8 mouse cellular contexts compared by ENCODE assay signal in the genomic region with DNA sequence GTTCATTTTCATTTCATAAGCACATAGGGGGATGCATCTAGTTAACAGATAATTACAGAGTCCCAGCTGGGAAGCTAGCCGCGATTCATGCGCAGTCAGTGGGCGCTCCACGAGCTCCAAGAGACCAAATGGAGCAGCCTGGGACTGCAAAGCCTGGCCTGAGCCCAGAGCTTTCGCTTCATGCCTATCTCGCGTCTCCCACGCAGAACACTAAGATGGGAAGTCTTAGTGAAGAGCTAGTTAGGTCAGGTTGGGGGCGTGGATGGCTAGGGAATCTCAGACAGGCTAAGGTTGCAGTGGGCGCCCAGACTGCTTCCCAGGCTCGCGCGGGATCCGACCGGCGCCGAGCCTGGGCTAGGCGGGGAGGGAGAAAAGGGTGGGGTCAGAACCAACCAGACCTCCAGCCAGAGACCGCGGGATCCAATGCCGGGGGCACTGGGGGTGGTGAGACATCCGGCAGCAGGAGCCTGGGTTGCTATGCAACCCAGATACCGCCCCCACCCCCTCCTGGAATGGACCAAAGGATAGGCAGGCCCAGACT. TPM values are rescaled to one million over a fixed set of nuclear protein-coding genes. Genes with fewer than 3 reads are reported as not detected.
A peak's percentile ranks its signal among the peaks of the same experiment; 100 is the strongest.
DNase-seq lines count a peak whose midpoint lies in the region; ATAC-seq and TF ChIP-seq lines count a peak whose summit lies in the region.

No protein-coding gene starts in this region.

- no peaks in the 10 kb centered on the region for H3K36me3 ChIP-seq in hindbrain, embryonic 16.5 days (ENCODE audit: control insufficient read depth, insufficient read depth, low read length)
- peaks cover 8% of the 10 kb centered on the region; the same call in 1 of the 2 replicates for H3K36me3 ChIP-seq in stomach, embryonic 16.5 days (ENCODE audit: control insufficient read depth, insufficient read depth, low read length)

- no peaks in the 10 kb centered on the region for H3K9me3 ChIP-seq in hindbrain, embryonic 16.5 days (ENCODE audit: control insufficient read depth, low read length)
- H3K9me3 ChIP-seq in stomach, embryonic 16.5 days (replicated peaks; ENCODE audit: control insufficient read depth, low read length): no peaks in the 10 kb centered on the region

- no peak for TF ChIP-seq CTCF in bone marrow macrophage, adult 2 months (IDR thresholded peaks at IDR 0.05; ENCODE audit: low read depth, low read length)

- DNase-seq in adrenal gland, adult (ENCODE audit: inconsistent age in 2 of 2, low spot score in 1 of 2): peak; percentile 65 to 80
- DNase-seq in adrenal gland, postnatal 4 days (ENCODE audit: low spot score in 2 of 2): no peak
- DNase-seq in frontal cortex, postnatal 14 days (ENCODE audit: low spot score in 2 of 2): peak; percentile 48 to 50
- DNase-seq in left cerebral cortex, postnatal 36 days (ENCODE audit: low spot score in 2 of 2): peak; percentile 69
- DNase-seq in mesoderm, embryonic 11.5 days (ENCODE audit: low read depth, low spot score): peak; percentile 65

- WGBS in hindbrain, embryonic 16.5 days: under 1% methylated on average over 19 of the region's 24 CpGs
- WGBS in stomach, embryonic 16.5 days: 1% methylated on average over 24 of the region's 24 CpGs

- H3K27ac ChIP-seq in bone marrow macrophage, adult 2 months (ENCODE audit: insufficient read depth, low read depth, low read length): no peak overlapping the region
- H3K27ac ChIP-seq in hindbrain, embryonic 16.5 days (ENCODE audit: low read depth, low read length): peak overlapping the region; percentile 77
- peak overlapping the region; percentile 76 for H3K27ac ChIP-seq in stomach, embryonic 16.5 days (ENCODE audit: low read length)

- H3K9ac ChIP-seq in hindbrain, embryonic 16.5 days (ENCODE audit: low read depth, low read length): peak overlapping the region; percentile 56
- peak overlapping the region; percentile 69 for H3K9ac ChIP-seq in stomach, embryonic 16.5 days (ENCODE audit: low read length)

- intact Hi-C loops in left cerebral cortex, postnatal 36 days (cut with DNase I): loop anchor here (5.0 to 10.0 kb wide), 5 partner anchors 89 to 229 kb away; partner anchors contain the start of gene Dars

- no peak for TF ChIP-seq POLR2A in bone marrow macrophage, adult 2 months (IDR thresholded peaks at IDR 0.05; ENCODE audit: borderline replicate concordance, low read depth, low read length)

- peaks cover 11% of the 10 kb centered on the region; the same call in 1 of the 2 replicates for H3K4me1 ChIP-seq in bone marrow macrophage, adult 2 months (ENCODE audit: control insufficient read depth, insufficient read depth, low read length)
- H3K4me1 ChIP-seq in hindbrain, embryonic 16.5 days (ENCODE audit: control insufficient read depth, insufficient read depth, low read depth, low read length): peaks cover 33% of the 10 kb centered on the region
- H3K4me1 ChIP-seq in stomach, embryonic 16.5 days (ENCODE audit: control insufficient read depth, insufficient read depth, low read length): peaks cover 36% of the 10 kb centered on the region

- H3K27me3 ChIP-seq in hindbrain, embryonic 16.5 days (replicated peaks; ENCODE audit: control insufficient read depth, insufficient read depth, low read length): 0 out of 2 replicates have a peak, but pooled peaks cover 5% of the 10 kb centered on the region
- H3K27me3 ChIP-seq in stomach, embryonic 16.5 days (ENCODE audit: control insufficient read depth, insufficient read depth, low read length): no peaks in the 10 kb centered on the region

- H3K4me3 ChIP-seq in bone marrow macrophage, adult 2 months (ENCODE audit: insufficient read depth, low read length): peak overlapping the region; percentile 75
- peak overlapping the region; percentile 65 for H3K4me3 ChIP-seq in hindbrain, embryonic 16.5 days (ENCODE audit: low read length)
- H3K4me3 ChIP-seq in stomach, embryonic 16.5 days (replicated peaks; ENCODE audit: low read length): peak overlapping the region; percentile 68

- ATAC-seq in hindbrain, embryonic 16.5 days: peak; percentile 62
- ATAC-seq in stomach, embryonic 16.5 days (ENCODE audit: insufficient read depth, low FRiP score): peak; percentile 62

- peak overlapping the region; percentile 94 for H3K4me2 ChIP-seq in hindbrain, embryonic 16.5 days (ENCODE audit: low read length)
- H3K4me2 ChIP-seq in stomach, embryonic 16.5 days (ENCODE audit: low read depth, low read length): peak overlapping the region; percentile 94

RNA-seq across cellular contexts. Expression of gene Cxcr4, which starts 0.9 kb away (rescaled TPM):
- total RNA-seq in adrenal gland, postnatal 4 days (2021): 10 to 100 TPM; 35.9 to 37.7 TPM
- polyA plus RNA-seq in bone marrow macrophage, adult 2 months (2012; ENCODE audit: insufficient read depth, insufficient read length, missing spikeins): 259 and 262 TPM in 2 replicates
- polyA plus RNA-seq in hindbrain, embryonic 16.5 days (2015; fragmentation: Nextera tagmentation; extraction: Ambion mirVana): 5.9 and 8.2 TPM in 2 replicates
- 1 to 10 TPM; 1.5 to 1.6 TPM for total RNA-seq in left cerebral cortex, postnatal 36 days (2021)
- 6.1 and 7.6 TPM in 2 replicates for polyA plus RNA-seq in stomach, embryonic 16.5 days (2015; fragmentation: Nextera tagmentation; extraction: Ambion mirVana)

Comparison
In these comparisons a context has a peak if more than half of its experiments do, and no peak if none do; other contexts are left out.
1. DNase-seq: peak in adrenal gland, adult (2 of 2), frontal cortex, postnatal 14 days (2 of 2), left cerebral cortex, postnatal 36 days (2 of 2) and mesoderm, embryonic 11.5 days (single experiment); none in adrenal gland, postnatal 4 days (0 of 2).
2. RNA of gene Cxcr4, which starts 0.9 kb away (polyA plus RNA-seq): 259 to 262 TPM in bone marrow macrophage, adult 2 months; 6.1 to 7.6 TPM in stomach, embryonic 16.5 days and 5.9 to 8.2 TPM in hindbrain, embryonic 16.5 days; every median in the first group is over 10 times any median in the second.
3. Peak in every context shown above with its lines, with median percentiles within 50 percentile points of each other: H3K4me3 ChIP-seq.